Mouse (Mus musculus): ENCODE measurements around the gene Rp9.

DNA sequence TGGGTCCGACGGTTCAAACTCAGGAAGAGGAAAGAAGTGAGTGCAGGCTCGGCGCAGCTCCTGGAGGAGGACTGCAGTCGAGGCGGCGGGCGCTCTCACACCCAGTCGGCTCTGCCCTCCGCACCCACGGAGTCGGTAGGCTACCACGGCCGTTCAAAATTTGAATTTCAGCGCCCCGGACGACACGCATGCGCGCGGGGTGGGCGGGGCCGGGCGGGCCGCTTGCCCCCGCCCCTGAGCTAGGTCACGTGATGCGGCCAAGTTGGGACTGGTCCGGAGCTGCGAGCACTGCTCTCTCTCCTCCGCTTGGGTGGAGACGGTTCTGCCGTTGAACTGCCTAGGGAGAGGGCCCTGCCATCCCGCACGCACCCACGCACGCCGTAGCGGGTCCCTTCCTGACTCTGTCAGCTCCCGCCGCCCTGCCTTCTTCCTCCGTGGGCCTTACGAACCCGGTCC, 80.5 kb downstream of the Rp9 start, which contains the start of gene Anln:
- no peak for TF ChIP-seq TAL1 (IDR thresholded peaks at IDR 0.05; ENCODE audit: low read length)
- TF ChIP-seq GATA1 (IDR thresholded peaks at IDR 0.05; ENCODE audit: low read length), result no peak

Measured in erythroblast, embryonic 14.5 days (primary cell).